Mouse (Mus musculus) intestine, embryonic 14.5 days (tissue): ENCODE measurements around the gene Nup188. TPM values are rescaled to one million over a fixed set of nuclear protein-coding genes. Genes with fewer than 3 reads are reported as not detected.
A peak's percentile ranks its signal among the peaks of the same experiment; 100 is the strongest.

Experiments used
- ATAC-seq: fragments of 200-750 bp; cut with Nextera tagmentation; replicated peaks from 2 replicates; pipeline ENCODE4 v1.8.0; 2017; ENCODE audit warnings: low read depth, moderate number of reproducible peaks, moderate TSS enrichment, moderate library complexity; ENCODE audit not compliant: low FRiP score, low TSS enrichment
- DNase-seq: peaks from one replicate; pipeline ENCODE4 v3.0.0-alpha.2; 2018; ENCODE audit warnings: low spot score
- H3K27ac ChIP-seq: fragments of 300-500 bp; sonication (generic); 2 replicates; pipeline ENCODE4 v1.5.1; 2014; ENCODE audit warnings: low read depth, mild to moderate bottlenecking, control low read depth
- H3K27me3 ChIP-seq: fragments of 300-500 bp; sonication (generic); replicated peaks from 2 replicates; pipeline ENCODE4 v1.6.1; 2014; ENCODE audit warnings: low read length, control low read depth; ENCODE audit not compliant: control insufficient read depth, insufficient read depth
- H3K36me3 ChIP-seq: fragments of 300-500 bp; sonication (generic); 2 replicates; pipeline ENCODE4 v1.6.1; 2014; ENCODE audit warnings: low read length, control low read depth; ENCODE audit not compliant: control insufficient read depth, insufficient read depth
- H3K4me1 ChIP-seq: fragments of 300-500 bp; sonication (generic); replicated peaks from 2 replicates; pipeline ENCODE4 v1.6.1; 2014; ENCODE audit warnings: low read length, control low read depth, mixed read lengths; ENCODE audit not compliant: control insufficient read depth, insufficient read depth
- H3K4me2 ChIP-seq: fragments of 300-500 bp; sonication (generic); 2 replicates; pipeline ENCODE4 v1.6.1; 2014; ENCODE audit warnings: low read length
- H3K4me3 ChIP-seq: fragments of 300-500 bp; sonication (generic); 2 replicates; pipeline ENCODE4 v1.5.1; 2014; ENCODE audit warnings: low read depth, low read length, control low read depth, mixed read lengths
- H3K9ac ChIP-seq: fragments of 300-500 bp; sonication (generic); 2 replicates; pipeline ENCODE4 v1.6.1; 2014; ENCODE audit warnings: mild to moderate bottlenecking, low read length
- H3K9me3 ChIP-seq: fragments of 300-500 bp; sonication (generic); 2 replicates; pipeline ENCODE4 v1.6.1; 2016; ENCODE audit warnings: low read length, control low read depth; ENCODE audit not compliant: control insufficient read depth
- WGBS: fragments of 180-500 bp; shearing (Covaris S2); extraction: QIAGEN DNeasy Blood & Tissue Kit; methylation state at CpG from one replicate; pipeline ENCODE4 v1.1.7; 2014; 5-methylcytosine and 5-hydroxymethylcytosine counted together
- polyA plus RNA-seq: library from polyadenylated mRNA; unstranded; fragments of >200 nt; fragmentation: Nextera tagmentation; extraction: Ambion mirVana; gene quantifications from 2 replicates; pipeline ENCODE4 v1.2.1, GENCODE M21; 2014

Nup188 gene
- polyA plus RNA-seq, 1 experiment from 2014 or later, result 45.2 TPM

GRCm38 (mm10) chr2:30242509-30242908, 43.7 kb upstream of the Nup188 start:
- Histone ChIP-seq H3K27me3 (no peaks in the 10 kb centered on the region), H3K4me3 (no peak overlapping the region), H3K9me3 (no peaks in the 10 kb centered on the region), H3K4me1 (peaks cover 14% of the 10 kb centered on the region), H3K4me2 (no peak overlapping the region), H3K9ac (no peak overlapping the region), H3K27ac (no peak overlapping the region), H3K36me3 (peaks cover 32% of the 10 kb centered on the region)
- no peak for ATAC-seq
- WGBS, result 41% methylated on average over 4 of the region's 4 CpGs
- DNase-seq, result no peak

- Histone ChIP-seq H3K4me3 (no peak overlapping the region), H3K9ac (no peak overlapping the region), H3K36me3 (peaks cover 40% of the 10 kb centered on the region), H3K27ac (no peak overlapping the region), H3K4me2 (no peak overlapping the region), H3K9me3 (no peaks in the 10 kb centered on the region), H3K4me1 (peaks cover 13% of the 10 kb centered on the region), H3K27me3 (no peaks in the 10 kb centered on the region)
- ATAC-seq (no peak), DNase-seq (no peak)
- 93% methylated on average over 4 of the region's 4 CpGs for WGBS
Measured at GRCm38 (mm10) chr2:30243391-30243790, 42.8 kb upstream of the Nup188 start.

DNA sequence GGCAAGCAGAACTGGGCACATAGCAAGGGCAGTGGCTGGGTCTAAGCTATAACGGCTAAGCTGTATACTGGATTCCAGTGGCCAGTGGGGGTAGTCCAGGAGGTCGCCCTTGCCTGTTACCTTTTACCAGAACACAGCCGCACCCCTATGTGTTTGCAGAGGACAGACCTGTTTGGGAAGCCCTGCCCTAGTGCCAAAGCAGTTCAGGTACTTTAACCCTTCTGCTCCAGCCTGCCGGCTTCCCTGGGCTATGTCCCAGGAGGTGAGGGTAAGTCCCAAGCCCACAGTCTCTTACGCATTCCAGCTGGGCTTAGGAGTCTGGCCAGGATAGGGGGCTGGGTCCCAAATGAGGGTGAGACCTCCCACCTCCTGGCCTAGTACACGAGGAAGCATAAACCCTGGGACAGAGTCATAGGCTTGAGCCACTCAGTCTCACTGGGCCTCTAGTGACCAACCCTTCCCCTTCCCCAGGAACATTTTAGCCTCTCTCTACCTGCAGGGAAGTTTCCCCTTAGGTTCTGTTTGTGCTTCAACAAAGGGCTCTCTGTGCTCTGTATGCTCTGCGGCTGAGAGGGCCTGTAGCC, 41.5 kb upstream of the Nup188 start:
- Histone ChIP-seq H3K4me2 (no peak overlapping the region), H3K27ac (peak overlapping the region; percentile 29; the same call in 1 of the 2 replicates), H3K27me3 (no peaks in the 10 kb centered on the region), H3K9me3 (no peaks in the 10 kb centered on the region), H3K36me3 (peaks cover 52% of the 10 kb centered on the region), H3K9ac (no peak overlapping the region), H3K4me3 (no peak overlapping the region), H3K4me1 (0 out of 2 replicates have a peak, but pooled peaks cover under 1% of the 10 kb centered on the region)
- ATAC-seq, result peak; percentile 26; the same call in 1 of the 2 replicates
- WGBS, result 56% methylated on average over 7 of the region's 7 CpGs
- DNase-seq, result no peak

DNA sequence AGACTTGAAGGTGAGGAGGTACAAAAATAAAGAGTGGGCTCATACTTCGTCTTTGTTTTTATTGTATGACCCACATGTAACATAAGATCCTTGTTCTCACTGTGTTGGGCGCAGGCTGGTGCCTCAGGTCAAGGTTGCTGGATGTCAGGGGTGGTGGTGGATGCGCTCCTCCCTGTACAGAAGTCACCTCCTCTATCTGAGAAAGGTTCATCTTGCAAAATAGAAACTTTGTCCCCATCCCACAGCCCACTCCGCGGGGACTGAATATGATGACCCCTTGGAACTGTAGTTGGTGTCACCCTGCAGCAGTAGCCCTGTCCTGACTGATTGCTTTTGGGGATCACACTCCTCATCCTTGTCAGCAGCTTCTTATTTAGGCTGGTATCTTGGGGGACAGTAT, 39.2 kb upstream of the Nup188 start:
- H3K36me3 ChIP-seq, result peaks cover 31% of the 10 kb centered on the region
- DNase-seq (no peak), ATAC-seq (no peak)
- H3K9ac ChIP-seq, result no peak overlapping the region
- no peak overlapping the region for H3K27ac ChIP-seq
- no peaks in the 10 kb centered on the region for H3K27me3 ChIP-seq
- 96% methylated on average over 5 of the region's 5 CpGs for WGBS
- H3K4me2 ChIP-seq, result no peak overlapping the region
- H3K9me3 ChIP-seq, result no peaks in the 10 kb centered on the region
- H3K4me1 ChIP-seq, result peaks cover 6% of the 10 kb centered on the region; the same call in 1 of the 2 replicates
- no peak overlapping the region for H3K4me3 ChIP-seq

GRCm38 (mm10) chr2:30247681-30248080, 38.5 kb upstream of the Nup188 start:
- H3K4me1 ChIP-seq, result peaks cover 10% of the 10 kb centered on the region; the same call in 1 of the 2 replicates
- H3K4me3 ChIP-seq, result no peak overlapping the region
- no peak overlapping the region for H3K27ac ChIP-seq
- no peaks in the 10 kb centered on the region for H3K27me3 ChIP-seq
- no peak overlapping the region for H3K9ac ChIP-seq
- no peaks in the 10 kb centered on the region for H3K9me3 ChIP-seq
- H3K4me2 ChIP-seq, result no peak overlapping the region
- ATAC-seq (no peak), DNase-seq (no peak)
- H3K36me3 ChIP-seq, result peaks cover 31% of the 10 kb centered on the region
- 78% methylated on average over 4 of the region's 4 CpGs for WGBS

GRCm38 (mm10) chr2:30249182-30249581, 37.0 kb upstream of the Nup188 start:
- Histone ChIP-seq H3K4me3 (no peak overlapping the region), H3K4me2 (no peak overlapping the region), H3K9ac (no peak overlapping the region), H3K4me1 (peaks cover 10% of the 10 kb centered on the region; the same call in 1 of the 2 replicates), H3K9me3 (no peaks in the 10 kb centered on the region), H3K27me3 (no peaks in the 10 kb centered on the region), H3K27ac (no peak overlapping the region), H3K36me3 (peaks cover 23% of the 10 kb centered on the region)
- ATAC-seq (no peak), DNase-seq (no peak)
- WGBS, result 97% methylated on average over 3 of the region's 3 CpGs

GRCm38 (mm10) chr2:30250166-30251128, 35.8 kb upstream of the Nup188 start:
- Histone ChIP-seq H3K9me3 (no peaks in the 10 kb centered on the region), H3K27ac (no peak overlapping the region), H3K9ac (no peak overlapping the region), H3K4me3 (no peak overlapping the region), H3K4me1 (peaks cover 10% of the 10 kb centered on the region; the same call in 1 of the 2 replicates), H3K36me3 (peaks cover 32% of the 10 kb centered on the region), H3K27me3 (no peaks in the 10 kb centered on the region), H3K4me2 (no peak overlapping the region)
- DNase-seq, result no peak
- ATAC-seq, result no peak
- 85% methylated on average over 10 of the region's 10 CpGs for WGBS

DNA sequence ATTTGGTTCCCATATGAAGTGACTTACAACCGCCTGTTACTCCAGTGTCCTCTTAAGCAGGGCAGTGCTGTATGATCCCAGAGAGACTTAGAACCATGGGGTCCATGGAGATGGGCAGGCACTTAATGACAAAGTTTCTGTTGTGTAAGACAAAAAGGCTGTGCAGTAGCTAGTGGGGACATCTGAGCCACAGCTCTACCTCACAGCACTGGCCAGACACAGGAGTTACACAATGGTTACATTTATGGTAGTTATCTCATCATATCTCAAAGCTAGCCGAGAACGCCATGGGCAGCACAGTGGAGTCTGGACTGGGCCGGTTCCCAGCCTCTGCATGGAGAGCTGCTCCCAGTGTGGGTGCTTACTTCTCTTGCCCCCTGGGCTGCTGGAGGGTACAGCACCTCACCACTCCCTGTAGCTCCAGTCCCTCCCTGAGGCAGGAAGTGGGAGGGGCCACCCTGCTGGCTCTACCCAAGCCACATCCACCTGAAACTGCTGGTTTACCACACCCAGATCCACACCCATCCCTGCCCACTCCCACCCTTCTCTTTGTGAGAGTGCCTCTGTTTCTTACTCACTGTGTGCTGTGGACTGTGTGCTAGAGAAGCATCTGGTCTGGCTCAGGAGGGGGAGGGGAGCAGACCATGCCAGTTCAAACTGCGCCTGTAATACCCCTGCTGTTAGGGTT, 34.6 kb upstream of the Nup188 start:
- H3K27me3 ChIP-seq, result no peaks in the 10 kb centered on the region
- no peak overlapping the region for H3K9ac ChIP-seq
- peaks cover 10% of the 10 kb centered on the region; the same call in 1 of the 2 replicates for H3K4me1 ChIP-seq
- H3K4me2 ChIP-seq, result no peak overlapping the region
- H3K9me3 ChIP-seq, result no peaks in the 10 kb centered on the region
- peak; percentile 75 for DNase-seq
- peak overlapping the region; percentile 62 for H3K27ac ChIP-seq
- no peak overlapping the region for H3K4me3 ChIP-seq
- H3K36me3 ChIP-seq, result peaks cover 44% of the 10 kb centered on the region
- peak; percentile 90 for ATAC-seq
- WGBS, result 76% methylated on average over 5 of the region's 5 CpGs
